Mouse (Mus musculus) neural tube, embryonic 13.5 days (tissue): Measurements from ENCODE around the gene Hoxd11. TPM values are rescaled to one million over a fixed set of nuclear protein-coding genes. Genes with fewer than 3 reads are reported as not detected.

Source experiments
- ATAC-seq: fragments of 200-750 bp; cut with Nextera tagmentation; 2 replicates; pipeline ENCODE4 v1.8.0; 2017; ENCODE audit warnings: low read depth, mild to moderate bottlenecking, moderate TSS enrichment, moderate library complexity
- H3K27ac ChIP-seq: fragments of 300-500 bp; sonication (generic); replicated peaks from 2 replicates; pipeline ENCODE4 v1.5.1; 2015; ENCODE audit warnings: moderate library complexity, mild to moderate bottlenecking, inconsistent platforms
- H3K27me3 ChIP-seq: fragments of 300-500 bp; sonication (generic); 2 replicates; pipeline ENCODE4 v1.6.1; 2015; ENCODE audit warnings: mild to moderate bottlenecking, inconsistent platforms
- H3K36me3 ChIP-seq: fragments of 300-500 bp; sonication (generic); 2 replicates; pipeline ENCODE4 v1.6.1; 2015; ENCODE audit warnings: mild to moderate bottlenecking, inconsistent platforms
- H3K4me1 ChIP-seq: fragments of 300-500 bp; sonication (generic); replicated peaks from 2 replicates; pipeline ENCODE4 v1.6.1; 2015; ENCODE audit warnings: inconsistent platforms
- H3K4me2 ChIP-seq: fragments of 300-500 bp; sonication (generic); 2 replicates; pipeline ENCODE4 v1.6.1; 2015; ENCODE audit warnings: inconsistent platforms, mild to moderate bottlenecking, moderate library complexity
- H3K4me3 ChIP-seq: fragments of 300-500 bp; sonication (generic); 2 replicates; pipeline ENCODE4 v1.5.1; 2015; ENCODE audit warnings: mild to moderate bottlenecking, inconsistent platforms
- H3K9ac ChIP-seq: fragments of 300-500 bp; sonication (generic); 2 replicates; pipeline ENCODE4 v1.6.1; 2015; ENCODE audit warnings: moderate library complexity, mild to moderate bottlenecking, inconsistent platforms
- H3K9me3 ChIP-seq: fragments of 300-500 bp; sonication (generic); 2 replicates; pipeline ENCODE4 v1.6.1; 2016; ENCODE audit warnings: inconsistent platforms
- WGBS: fragments of 180-500 bp; shearing (Covaris S2); methylation state at CpG from one replicate; pipeline ENCODE4 v1.1.7; 2015; 5-methylcytosine and 5-hydroxymethylcytosine counted together
- microRNA counts: library from miRNA; unstranded; fragments of <30 nt; microRNA quantifications from one replicate; lab custom pipeline; 2016
- microRNA-seq: library from miRNA; unstranded; fragments of <30 nt; microRNA quantifications from one replicate; pipeline ENCODE4, GENCODE M21; 2016
- polyA plus RNA-seq: library from polyadenylated mRNA; unstranded; fragments of >200 nt; fragmentation: Nextera tagmentation; extraction: Ambion mirVana; gene quantifications from 2 replicates; pipeline ENCODE4 v1.2.1, GENCODE M21; 2015

The Hoxd11 gene
- polyA plus RNA-seq, 1 experiment from 2014 or later = 4.0 TPM

DNA sequence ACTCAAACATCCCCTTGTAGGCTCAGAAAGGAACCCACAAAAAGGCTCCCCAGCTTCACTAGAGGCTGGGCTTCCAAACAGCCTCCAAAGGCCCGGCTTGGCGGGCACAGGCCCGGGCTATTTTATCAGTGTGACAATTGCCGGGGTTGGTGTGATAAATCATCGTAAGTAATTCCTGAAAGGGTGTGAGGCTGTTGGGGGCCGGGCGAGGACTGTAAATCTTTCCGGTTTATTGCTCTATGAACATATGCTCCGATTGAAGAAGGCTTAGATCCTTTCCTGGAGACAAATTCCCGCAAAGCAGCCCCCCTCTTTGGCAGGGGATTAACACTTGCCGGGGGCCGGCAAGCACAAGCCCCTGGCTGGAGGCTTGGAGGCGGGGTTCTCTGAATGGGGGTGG lies 55.1 kb downstream of the Hoxd11 start:
- no peaks in the 10 kb centered on the region for H3K27me3 ChIP-seq
- peak overlapping the region; percentile 38 for H3K4me3 ChIP-seq
- ATAC-seq = peak; percentile 73
- H3K4me2 ChIP-seq = peak overlapping the region; percentile 68
- peaks cover 98% of the 10 kb centered on the region for H3K4me1 ChIP-seq
- 2% methylated on average over 13 of the region's 13 CpGs for WGBS
- peak overlapping the region; percentile 86 for H3K9ac ChIP-seq
- no peaks in the 10 kb centered on the region for H3K9me3 ChIP-seq
- peaks cover 24% of the 10 kb centered on the region for H3K36me3 ChIP-seq
- H3K27ac ChIP-seq = peak overlapping the region; percentile 99

DNA sequence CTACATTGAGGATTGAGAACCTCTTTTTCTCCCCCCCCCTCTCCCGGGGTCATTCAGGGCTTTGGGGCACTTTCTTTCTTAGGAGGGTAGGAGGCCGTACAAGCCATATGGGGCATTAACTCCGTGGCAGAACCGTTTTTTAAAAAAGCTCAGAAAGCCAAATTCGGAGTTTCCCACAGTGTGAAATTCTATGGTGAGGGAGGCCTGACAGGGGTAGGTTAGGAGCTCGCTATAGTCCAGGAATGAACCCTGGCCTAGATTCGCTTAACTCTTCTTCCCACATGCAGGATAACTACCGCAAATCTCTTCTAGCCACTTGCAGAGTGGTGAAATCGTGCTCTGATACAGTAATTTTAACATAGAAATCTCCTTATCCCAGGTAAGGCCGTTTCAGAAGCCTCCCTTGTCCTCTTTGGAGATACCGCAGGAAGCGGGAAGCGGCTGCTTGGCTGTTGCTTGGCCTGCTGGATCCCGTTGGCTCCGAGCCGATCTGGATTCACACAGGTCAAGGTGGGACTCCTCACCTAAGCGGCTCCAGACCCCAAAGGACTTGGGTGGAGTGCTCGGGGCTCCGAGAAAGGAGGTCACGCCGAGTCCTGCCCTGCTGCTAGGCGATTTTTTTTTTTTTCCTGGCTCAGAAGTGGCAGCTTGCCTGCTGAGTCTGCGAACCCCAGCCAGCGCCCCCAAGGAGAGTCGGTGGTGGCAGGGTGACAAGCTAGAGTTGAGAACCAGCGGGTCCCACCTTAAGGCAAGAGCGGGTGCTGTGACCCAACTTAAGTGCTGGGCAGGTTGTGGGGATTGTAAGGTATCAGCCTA lies 55.8 kb downstream of the Hoxd11 start:
- H3K4me1 ChIP-seq = peaks cover 100% of the 10 kb centered on the region
- WGBS = 4% methylated on average over 27 of the region's 27 CpGs
- peaks cover 20% of the 10 kb centered on the region for H3K36me3 ChIP-seq
- ATAC-seq = no peak
- H3K4me3 ChIP-seq = peak overlapping the region; percentile 38
- H3K27me3 ChIP-seq = no peaks in the 10 kb centered on the region
- no peaks in the 10 kb centered on the region for H3K9me3 ChIP-seq
- peak overlapping the region; percentile 68 for H3K4me2 ChIP-seq
- peak overlapping the region; percentile 86 for H3K9ac ChIP-seq
- H3K27ac ChIP-seq = peak overlapping the region; percentile 99

DNA sequence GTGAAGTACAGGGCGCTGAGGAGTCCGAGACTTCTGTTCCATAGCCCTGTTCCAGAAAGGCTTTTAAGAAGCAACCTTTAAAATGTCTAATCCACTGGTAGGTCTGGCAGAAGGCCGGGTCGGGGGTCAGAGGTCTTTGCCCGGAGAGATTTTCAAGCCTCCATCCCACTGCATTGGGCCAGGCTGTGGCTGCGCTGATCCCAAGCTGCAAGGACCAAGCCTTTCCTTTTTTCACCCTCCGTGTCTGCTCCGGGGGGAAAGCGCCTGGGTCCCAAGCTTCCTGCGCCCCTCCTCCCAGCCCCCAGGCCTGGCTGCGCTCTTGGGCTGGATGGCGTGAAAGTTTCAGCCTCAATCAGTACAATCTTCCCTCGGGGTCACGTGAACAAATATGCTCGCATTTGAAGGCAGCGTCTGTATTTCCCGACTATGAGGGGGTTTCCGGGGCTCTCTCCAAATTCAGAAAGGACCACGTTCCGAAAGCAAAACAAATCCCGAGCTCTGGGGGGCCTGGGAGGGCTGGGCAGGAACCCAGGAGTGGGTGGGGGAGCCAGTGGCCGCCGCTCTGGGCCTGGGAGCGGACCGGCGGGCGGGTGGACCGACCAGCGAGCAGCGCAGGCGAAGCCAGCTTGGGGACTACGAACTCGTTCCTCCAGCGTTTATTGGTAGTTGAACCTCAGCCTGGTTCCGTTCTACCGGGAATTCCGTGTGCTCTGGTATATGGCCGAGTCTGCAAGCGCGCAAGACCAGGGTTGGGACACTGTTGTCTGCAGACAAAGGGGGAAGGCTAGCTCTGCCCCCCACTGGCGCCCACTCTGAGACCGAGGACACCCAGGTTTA lies 56.7 kb downstream of the Hoxd11 start:
- Histone ChIP-seq H3K27me3 (no peaks in the 10 kb centered on the region), H3K4me1 (peaks cover 100% of the 10 kb centered on the region), H3K27ac (peak overlapping the region; percentile 99), H3K4me2 (peak overlapping the region; percentile 68), H3K36me3 (peaks cover 11% of the 10 kb centered on the region), H3K9ac (peak overlapping the region; percentile 86), H3K9me3 (no peaks in the 10 kb centered on the region), H3K4me3 (peak overlapping the region; percentile 38)
- ATAC-seq = no peak
- WGBS = under 1% methylated on average over 42 of the region's 42 CpGs

MicroRNAs encoded within 50 kb of the gene (microRNA counts, 519-probe panel; counts per million panel counts)
- 5,942 counts per million, percentile 96 among the panel's probes with 10 or more counts for microRNA mmu-miR-10b (lab: Ali Mortazavi, UCI)

Small RNAs within 50 kb of the gene (microRNA-seq; reads per million reads assigned to microRNA genes)
- not detected for gene Gm44463
- 174,672 reads per million, percentile 100 among the genes with 10 or more reads in this experiment for gene Mir10b

Other genes starting within 250 kb of the Hoxd11 start
- gene Lnpk, start 100.1 kb upstream of the Hoxd11 start, polyA plus RNA-seq = 45.0 and 46.8 TPM in 2 replicates
- 0.43 and 0.67 TPM in 2 replicates for gene Evx2, start 20.0 kb upstream of the Hoxd11 start, polyA plus RNA-seq
- gene Hoxd13, start 11.2 kb upstream of the Hoxd11 start, polyA plus RNA-seq = 0.10 and 0.19 TPM in 2 replicates
- 0.50 and 1.7 TPM in 2 replicates for gene Hoxd12, start 4.5 kb upstream of the Hoxd11 start, polyA plus RNA-seq
- 87.2 and 132 TPM in 2 replicates for gene Hoxd10, start 12.4 kb downstream of the Hoxd11 start, polyA plus RNA-seq
- gene Hoxd9, start 18.2 kb downstream of the Hoxd11 start, polyA plus RNA-seq = 27.7 and 42.7 TPM in 2 replicates
- 17.4 and 22.8 TPM in 2 replicates for gene Hoxd8, start 25.1 kb downstream of the Hoxd11 start, polyA plus RNA-seq
- 24.2 and 33.8 TPM in 2 replicates for gene Hoxd3, start 32.4 kb downstream of the Hoxd11 start, polyA plus RNA-seq
- gene Hoxd4, start 32.4 kb downstream of the Hoxd11 start, polyA plus RNA-seq = 6.9 and 7.2 TPM in 2 replicates
- gene Gm28230, start 47.2 kb downstream of the Hoxd11 start, polyA plus RNA-seq = 2.2 and 2.4 TPM in 2 replicates
- gene Hoxd1, start 83.4 kb downstream of the Hoxd11 start, polyA plus RNA-seq = 6.4 and 9.0 TPM in 2 replicates
- gene Mtx2, start 146.2 kb downstream of the Hoxd11 start, polyA plus RNA-seq = 156 and 166 TPM in 2 replicates